Mouse (Mus musculus) embryonic facial prominence, embryonic 11.5 days (tissue): ENCODE measurements around the gene Krtap4-1. TPM values are rescaled to one million over a fixed set of nuclear protein-coding genes. Genes with fewer than 3 reads are reported as not detected.
"Not testable (repeated sequence)": the region's sequence is repeated elsewhere in the genome, so short reads cannot be mapped to it uniquely, and the experiment has no call there.

Experiments used
- ATAC-seq: fragments of 200-750 bp; cut with Nextera tagmentation; replicated peaks from 2 replicates; pipeline ENCODE4 v1.8.0; 2017; ENCODE audit warnings: low read depth; ENCODE audit not compliant: insufficient number of reproducible peaks, low FRiP score, low TSS enrichment
- DNase-seq: peaks from one replicate; pipeline ENCODE4 v3.0.0-alpha.2; 2015; ENCODE audit warnings: low spot score
- H3K27ac ChIP-seq: fragments of 300-500 bp; sonication (generic); replicated peaks from 2 replicates; pipeline ENCODE4 v1.5.1; 2014; ENCODE audit warnings: mild to moderate bottlenecking, low read depth, low read length, control low read depth
- H3K27me3 ChIP-seq: fragments of 300-500 bp; sonication (generic); 2 replicates; pipeline ENCODE4 v1.6.1; 2014; ENCODE audit warnings: mild to moderate bottlenecking, low read length, moderate library complexity, mixed read lengths; ENCODE audit not compliant: control insufficient read depth, insufficient read depth
- H3K36me3 ChIP-seq: fragments of 300-500 bp; sonication (generic); replicated peaks from 2 replicates; pipeline ENCODE4 v1.6.1; 2014; ENCODE audit warnings: low read depth, mild to moderate bottlenecking, low read length, moderate library complexity, mixed read lengths; ENCODE audit not compliant: control insufficient read depth, insufficient read depth
- H3K4me1 ChIP-seq: fragments of 300-500 bp; sonication (generic); 2 replicates; pipeline ENCODE4 v1.6.1; 2014; ENCODE audit warnings: low read length, mixed read lengths; ENCODE audit not compliant: control insufficient read depth, insufficient read depth
- H3K4me2 ChIP-seq: fragments of 300-500 bp; sonication (generic); 2 replicates; pipeline ENCODE4 v1.6.1; 2014; ENCODE audit warnings: low read depth, mild to moderate bottlenecking, control low read depth, low read length, moderate library complexity
- H3K4me3 ChIP-seq: fragments of 300-500 bp; sonication (generic); 2 replicates; pipeline ENCODE4 v1.5.1; 2014; ENCODE audit warnings: low read depth, low read length, control low read depth
- H3K9ac ChIP-seq: fragments of 300-500 bp; sonication (generic); replicated peaks from 2 replicates; pipeline ENCODE4 v1.6.1; 2014; ENCODE audit warnings: mild to moderate bottlenecking, control low read depth, low read length
- H3K9me3 ChIP-seq: fragments of 300-500 bp; sonication (generic); replicated peaks from 2 replicates; pipeline ENCODE4 v1.6.1; 2016; ENCODE audit warnings: mild to moderate bottlenecking, low read length, inconsistent platforms, mixed read lengths; ENCODE audit not compliant: control insufficient read depth
- WGBS: fragments of 180-500 bp; shearing (Covaris S2); extraction: QIAGEN DNeasy Blood & Tissue Kit; methylation state at CpG from one replicate; pipeline ENCODE4 v1.1.7; 2014; 5-methylcytosine and 5-hydroxymethylcytosine counted together
- polyA plus RNA-seq: library from polyadenylated mRNA; unstranded; fragments of >200 nt; fragmentation: Nextera tagmentation; extraction: Ambion mirVana; gene quantifications from 2 replicates; pipeline ENCODE4 v1.2.1, GENCODE M21; 2014

The Krtap4-1 gene
- polyA plus RNA-seq, 1 experiment from 2014 or later, result not detected

GRCm38 (mm10) chr11:99614796-99615363 is 13.2 kb downstream of the Krtap4-1 start, which contains the start of gene Krtap2-4:
Krtap2-4 (minus strand) TSS chr11:99614846.
- H3K9ac ChIP-seq, result no peak within 1 kb of the TSS
- ATAC-seq (no peak), DNase-seq (no peak)
- no peaks in the 10 kb centered on the region for H3K27me3 ChIP-seq
- H3K4me2 ChIP-seq, result no peak within 1 kb of the TSS
- H3K36me3 ChIP-seq, result no peaks in the 10 kb centered on the region
- WGBS, result 76% methylated on average over 3 of the region's 3 CpGs
- no peaks in the 10 kb centered on the region for H3K4me1 ChIP-seq
- no peaks in the 10 kb centered on the region for H3K9me3 ChIP-seq
- H3K4me3 ChIP-seq, result no peak within 1 kb of the TSS
- H3K27ac ChIP-seq, result no peak within 1 kb of the TSS

GRCm38 (mm10) chr11:99610089-99610488 is 17.9 kb downstream of the Krtap4-1 start, which contains the start of gene Gm11937:
Gm11937 (minus strand) TSS chr11:99610189.
- H3K27ac ChIP-seq, H3K36me3 ChIP-seq, H3K9ac ChIP-seq, H3K4me1 ChIP-seq, H3K9me3 ChIP-seq, ATAC-seq, DNase-seq, H3K4me3 ChIP-seq, H3K4me2 ChIP-seq, H3K27me3 ChIP-seq: not testable (repeated sequence)
- WGBS, result 71% methylated on average over 1 of the region's 2 CpGs

GRCm38 (mm10) chr11:99609126-99609525 is 18.9 kb downstream of the Krtap4-1 start:
- 75% methylated on average over 1 of the region's 1 CpGs for whole genome bisulfite sequencing
- Histone ChIP-seq H3K36me3 (no peaks in the 10 kb centered on the region), H3K9me3 (no peaks in the 10 kb centered on the region), H3K9ac (no peak overlapping the region), H3K27ac (no peak overlapping the region), H3K4me3 (no peak overlapping the region), H3K27me3 (no peaks in the 10 kb centered on the region), H3K4me1 (no peaks in the 10 kb centered on the region), H3K4me2 (no peak overlapping the region)
- no peak for ATAC-seq
- DNase-seq, result no peak

- H3K27ac ChIP-seq, H3K9ac ChIP-seq, H3K36me3 ChIP-seq, H3K4me3 ChIP-seq, H3K9me3 ChIP-seq, ATAC-seq, H3K4me2 ChIP-seq, H3K4me1 ChIP-seq, H3K27me3 ChIP-seq, DNase-seq: not testable (repeated sequence)
- WGBS, result 56% methylated on average over 1 of the region's 1 CpGs
Measured at GRCm38 (mm10) chr11:99603208-99603607, 24.8 kb downstream of the Krtap4-1 start, which contains the start of gene Gm11938. Gm11938 (minus strand) TSS chr11:99603308.

GRCm38 (mm10) chr11:99597742-99598141 is 30.3 kb downstream of the Krtap4-1 start, which contains the start of gene Krtap9-3:
Krtap9-3 (minus strand) TSS chr11:99598105.
- not testable (repeated sequence) for H3K36me3 ChIP-seq, H3K4me2 ChIP-seq, H3K4me1 ChIP-seq, H3K9me3 ChIP-seq, H3K27ac ChIP-seq, H3K9ac ChIP-seq, ATAC-seq, H3K27me3 ChIP-seq, DNase-seq, H3K4me3 ChIP-seq
- 92% methylated on average over 4 of the region's 6 CpGs for WGBS

GRCm38 (mm10) chr11:99590981-99591380 is 37.1 kb downstream of the Krtap4-1 start, which contains the start of gene Krtap1-3:
Krtap1-3 (minus strand) TSS chr11:99591339.
- ATAC-seq (no peak), DNase-seq (no peak)
- Histone ChIP-seq H3K27ac (no peak within 1 kb of the TSS), H3K9ac (no peak within 1 kb of the TSS), H3K4me1 (no peaks in the 10 kb centered on the region), H3K9me3 (no peaks in the 10 kb centered on the region), H3K4me3 (no peak within 1 kb of the TSS), H3K4me2 (no peak within 1 kb of the TSS), H3K36me3 (no peaks in the 10 kb centered on the region), H3K27me3 (no peaks in the 10 kb centered on the region)
- 88% methylated on average over 6 of the region's 6 CpGs for WGBS

- 94% methylated on average over 7 of the region's 7 CpGs for WGBS
- ATAC-seq (no peak), DNase-seq (no peak)
- Histone ChIP-seq H3K36me3 (no peaks in the 10 kb centered on the region), H3K27ac (no peak overlapping the region), H3K27me3 (no peaks in the 10 kb centered on the region), H3K4me2 (no peak overlapping the region), H3K4me1 (no peaks in the 10 kb centered on the region), H3K9ac (no peak overlapping the region), H3K9me3 (no peaks in the 10 kb centered on the region), H3K4me3 (no peak overlapping the region)
Measured at GRCm38 (mm10) chr11:99585096-99585495, 42.9 kb downstream of the Krtap4-1 start.

GRCm38 (mm10) chr11:99583245-99583704 is 44.8 kb downstream of the Krtap4-1 start, which contains the start of gene Krtap1-4:
Krtap1-4 (minus strand) TSS chr11:99583654.
- DNase-seq (no peak), ATAC-seq (no peak)
- Histone ChIP-seq H3K4me1 (no peaks in the 10 kb centered on the region), H3K27me3 (no peaks in the 10 kb centered on the region), H3K9ac (no peak within 1 kb of the TSS), H3K36me3 (no peaks in the 10 kb centered on the region), H3K4me3 (no peak within 1 kb of the TSS), H3K27ac (no peak within 1 kb of the TSS), H3K9me3 (no peaks in the 10 kb centered on the region), H3K4me2 (no peak within 1 kb of the TSS)
- 73% methylated on average over 5 of the region's 5 CpGs for WGBS
